Mouse (Mus musculus): ENCODE results near the gene A630001G21Rik. TPM values are rescaled to one million over a fixed set of nuclear protein-coding genes. Genes with fewer than 3 reads are reported as not detected.

The A630001G21Rik gene
- total RNA-seq, 2 experiments from 2014 or later, result 1.5 to 2.4 TPM

DNA sequence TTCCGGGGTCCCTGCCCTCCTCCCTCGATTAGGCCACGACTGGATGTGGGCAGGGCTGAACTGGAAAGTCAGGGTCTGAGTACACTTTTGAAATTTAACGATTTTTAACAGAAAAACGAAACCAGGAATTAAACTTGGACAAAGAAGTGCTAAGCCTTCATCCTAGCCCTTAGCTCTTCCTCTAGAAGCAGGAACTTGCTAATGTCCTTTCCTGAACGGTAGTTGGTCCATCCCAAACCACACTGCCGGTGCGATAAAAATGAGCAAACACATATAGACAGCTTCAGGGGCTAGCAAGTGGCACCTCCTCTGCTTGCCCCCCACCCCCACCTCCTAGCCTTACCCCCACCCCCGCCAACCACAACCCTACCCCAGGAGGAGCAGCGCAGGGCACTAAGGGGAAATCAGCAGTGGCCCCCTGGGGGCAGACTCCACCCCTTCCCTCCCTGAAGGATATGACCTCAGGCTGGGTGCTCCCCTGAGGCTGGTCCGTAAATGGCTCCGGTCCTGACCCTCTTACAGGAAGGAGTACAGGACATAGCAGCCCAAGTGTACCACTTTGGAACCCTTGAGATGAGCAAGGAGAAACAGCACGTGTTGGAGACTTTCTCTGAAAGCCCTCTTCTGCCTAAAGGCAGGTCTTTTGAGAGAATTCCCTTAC, 42.9 kb downstream of the A630001G21Rik start:
- peak; percentile 18 for DNase-seq

DNA sequence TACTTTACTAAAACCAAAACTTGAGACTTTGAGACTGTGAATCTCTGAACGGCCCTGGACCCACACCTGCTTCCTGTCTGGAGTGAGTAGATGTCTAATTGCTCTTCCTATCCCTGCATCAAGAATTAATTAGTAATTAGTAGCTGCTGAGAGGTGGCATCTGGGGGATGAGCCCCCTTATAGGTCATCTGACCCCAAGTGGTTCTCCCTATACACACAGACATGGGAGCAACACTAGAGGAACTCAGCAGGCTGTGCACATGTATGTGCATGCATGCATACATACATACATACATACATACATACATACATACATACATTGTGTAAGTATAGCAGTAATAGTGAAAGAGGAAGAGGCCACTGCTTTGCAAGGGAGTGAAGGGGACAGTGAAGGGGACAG, 43.9 kb downstream of the A630001G21Rik start:
- DNase-seq, result no peak

DNA sequence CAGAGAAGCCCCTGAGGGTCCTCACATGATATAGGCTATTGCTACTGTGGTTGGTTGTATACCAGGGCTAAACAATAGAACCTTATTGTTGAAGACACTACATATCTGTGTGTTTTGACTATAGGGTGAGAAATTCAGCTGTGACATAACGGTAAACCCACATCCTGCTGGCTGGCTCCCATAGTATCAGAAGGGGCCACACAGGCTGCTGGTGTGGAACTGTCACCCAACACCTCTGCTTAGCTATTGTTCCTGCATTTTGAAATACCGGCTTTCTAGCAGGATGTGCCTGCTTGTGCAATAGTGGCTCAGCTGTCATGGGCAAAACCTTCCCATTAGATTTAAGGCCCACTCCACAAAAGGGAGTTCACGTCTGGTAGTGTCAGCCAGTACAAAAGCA, 45.9 kb downstream of the A630001G21Rik start:
- no peak for DNase-seq

DNA sequence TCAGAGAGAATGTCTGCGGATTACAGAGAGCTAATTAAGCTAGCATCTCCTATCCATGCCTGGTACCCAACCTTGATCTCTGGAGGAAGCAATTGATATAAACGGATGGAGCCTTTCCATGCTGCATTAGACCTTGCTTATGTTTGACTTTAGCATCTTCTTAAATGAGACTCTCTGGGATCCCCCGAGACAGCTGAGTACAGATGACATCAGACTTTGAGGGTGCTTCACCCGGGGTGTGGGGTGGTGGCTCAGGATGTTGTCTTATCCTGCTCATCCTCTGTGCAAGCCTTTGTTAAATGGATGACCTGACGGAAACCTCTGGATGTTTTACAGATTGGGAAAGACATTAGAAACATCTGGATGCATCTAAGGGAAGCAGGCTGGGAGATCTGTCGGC, 48.0 kb downstream of the A630001G21Rik start:
- no peak for DNase-seq

DNA sequence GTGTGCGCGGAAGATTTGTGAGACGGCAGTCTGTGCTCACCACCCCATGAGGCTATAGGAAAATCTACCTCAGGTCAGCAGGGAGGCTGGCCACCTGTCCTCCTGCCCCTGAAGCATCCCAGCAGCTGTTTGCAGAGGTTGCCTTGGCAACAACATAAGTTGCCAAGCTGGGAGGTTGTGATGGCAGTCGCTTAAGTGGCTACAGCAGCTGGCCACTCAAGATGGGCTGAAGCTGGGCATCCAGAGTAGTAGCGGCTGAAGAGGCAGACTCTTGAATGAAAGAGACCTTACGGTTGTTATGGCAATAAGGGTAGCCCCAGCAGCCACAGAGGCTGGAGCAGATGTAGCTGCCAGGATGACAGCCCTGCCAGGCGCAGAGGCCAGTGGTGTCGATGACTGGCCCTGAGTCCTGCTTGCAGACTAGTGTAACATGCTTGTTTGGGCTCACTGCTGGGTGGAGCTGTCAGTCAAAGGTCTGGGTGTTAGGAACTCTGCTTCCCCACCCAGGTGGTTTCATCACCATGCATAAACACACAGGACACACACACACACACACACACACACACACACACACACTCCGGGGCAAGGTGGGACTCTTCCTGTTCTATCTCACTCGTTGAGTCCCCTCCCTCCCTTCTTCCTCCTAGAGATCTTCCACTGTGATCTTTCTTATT, 58.1 kb downstream of the A630001G21Rik start:
- no peak for DNase-seq

DNA sequence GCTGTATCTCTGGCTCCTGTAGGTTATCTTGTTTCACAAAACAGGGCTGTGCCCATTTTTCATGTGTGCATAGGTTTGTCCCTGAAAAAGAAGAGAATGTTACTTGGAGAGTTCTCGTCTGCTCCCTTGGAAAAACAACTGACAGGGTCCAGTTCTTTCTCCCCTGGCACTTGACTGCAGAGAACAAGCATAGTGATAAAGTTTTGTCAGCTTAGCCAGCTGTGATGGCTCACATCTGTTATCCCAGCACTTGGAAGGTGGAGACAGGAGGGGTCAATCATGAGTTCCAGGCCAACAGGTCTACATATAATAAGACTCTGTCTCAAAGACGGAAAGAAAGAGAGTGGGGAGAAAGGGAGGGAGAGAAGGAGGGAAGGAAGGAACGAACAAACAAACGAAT, 59.4 kb downstream of the A630001G21Rik start:
- no peak for DNase-seq

DNA sequence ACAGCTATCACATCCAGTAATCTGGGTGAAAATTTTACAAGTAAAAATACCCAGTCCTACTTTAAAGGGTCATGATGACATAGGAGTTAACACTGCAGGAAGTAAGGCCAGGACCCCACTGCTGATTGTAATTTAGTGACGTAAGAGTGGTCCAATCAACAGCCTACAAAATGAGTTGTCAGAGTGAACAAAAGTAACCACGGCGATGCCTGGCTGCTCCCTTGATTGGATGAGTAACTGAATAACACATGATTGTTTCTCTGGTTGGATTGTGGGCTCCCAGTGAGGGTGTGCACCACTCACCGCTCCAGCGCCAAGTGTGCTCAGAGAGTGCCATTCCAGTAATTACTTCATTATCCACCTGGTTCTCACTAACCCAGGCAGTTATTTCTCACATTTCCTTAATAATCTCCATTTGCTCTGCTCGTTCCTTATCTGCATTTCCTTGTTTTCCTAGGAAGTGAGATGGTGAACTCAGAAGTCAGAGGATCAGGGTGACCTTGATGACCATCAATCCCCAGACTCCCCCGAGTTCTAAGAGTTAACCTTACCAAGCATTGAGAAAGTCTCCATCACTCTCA, 61.9 kb downstream of the A630001G21Rik start:
- no peak for DNase-seq

DNA sequence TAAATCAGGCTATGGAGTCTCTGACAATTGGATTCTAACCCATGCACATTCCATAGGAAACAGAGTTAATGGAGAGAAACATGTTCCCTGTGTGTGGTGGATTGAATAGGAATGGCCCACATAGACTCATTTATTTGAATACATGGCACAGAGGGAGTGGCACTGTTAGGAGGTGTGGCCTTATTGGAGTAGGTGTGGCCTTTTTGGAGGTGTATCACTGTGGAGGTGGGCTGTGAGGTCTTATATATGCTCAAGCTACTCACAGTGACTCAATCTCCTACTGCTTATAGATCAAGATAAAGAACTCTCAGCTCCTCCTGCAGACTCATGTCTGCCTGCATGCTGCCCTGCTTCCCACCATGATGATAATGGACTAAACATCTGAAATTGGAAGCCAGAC, 63.9 kb downstream of the A630001G21Rik start:
- DNase-seq, result no peak

DNA sequence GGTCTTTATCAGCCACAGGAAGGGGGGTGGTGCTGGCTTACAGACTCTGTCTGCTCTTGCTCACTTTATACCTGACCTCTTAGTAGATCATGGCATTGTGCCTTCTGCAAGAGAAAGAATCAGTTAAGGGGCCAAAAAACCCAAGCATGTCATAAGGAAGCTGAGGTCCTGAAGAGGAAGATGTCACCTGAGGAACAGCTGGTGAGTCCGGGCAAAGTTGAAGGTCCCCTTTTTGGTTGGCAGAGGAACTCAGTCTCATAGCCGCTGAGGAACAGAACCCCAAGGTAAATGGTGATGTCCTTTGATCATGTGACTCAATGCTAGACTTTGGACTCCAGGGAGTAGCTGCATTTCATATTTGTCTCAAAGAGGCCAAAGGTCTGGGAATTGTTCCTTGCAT, 71.7 kb downstream of the A630001G21Rik start:
- DNase-seq, result no peak

DNA sequence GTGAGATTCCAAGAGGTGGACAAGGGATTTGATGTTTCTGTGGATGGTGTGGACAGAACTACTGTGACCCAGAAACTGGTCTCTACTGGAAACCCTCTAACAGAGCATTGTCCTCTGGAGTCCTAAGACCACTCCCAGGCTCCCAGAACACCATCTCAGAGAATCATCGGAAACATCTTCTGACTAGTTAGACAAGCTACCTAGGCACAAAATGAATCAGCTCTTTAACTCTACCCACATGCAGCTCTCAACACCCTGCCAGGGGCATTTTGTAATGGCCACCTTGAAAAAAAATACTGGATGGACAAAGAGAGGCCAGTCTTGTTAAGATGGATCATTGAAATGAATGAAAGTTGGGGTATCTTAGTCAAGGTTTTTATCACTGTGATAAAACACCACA, 72.9 kb downstream of the A630001G21Rik start:
- DNase-seq, result no peak

DNA sequence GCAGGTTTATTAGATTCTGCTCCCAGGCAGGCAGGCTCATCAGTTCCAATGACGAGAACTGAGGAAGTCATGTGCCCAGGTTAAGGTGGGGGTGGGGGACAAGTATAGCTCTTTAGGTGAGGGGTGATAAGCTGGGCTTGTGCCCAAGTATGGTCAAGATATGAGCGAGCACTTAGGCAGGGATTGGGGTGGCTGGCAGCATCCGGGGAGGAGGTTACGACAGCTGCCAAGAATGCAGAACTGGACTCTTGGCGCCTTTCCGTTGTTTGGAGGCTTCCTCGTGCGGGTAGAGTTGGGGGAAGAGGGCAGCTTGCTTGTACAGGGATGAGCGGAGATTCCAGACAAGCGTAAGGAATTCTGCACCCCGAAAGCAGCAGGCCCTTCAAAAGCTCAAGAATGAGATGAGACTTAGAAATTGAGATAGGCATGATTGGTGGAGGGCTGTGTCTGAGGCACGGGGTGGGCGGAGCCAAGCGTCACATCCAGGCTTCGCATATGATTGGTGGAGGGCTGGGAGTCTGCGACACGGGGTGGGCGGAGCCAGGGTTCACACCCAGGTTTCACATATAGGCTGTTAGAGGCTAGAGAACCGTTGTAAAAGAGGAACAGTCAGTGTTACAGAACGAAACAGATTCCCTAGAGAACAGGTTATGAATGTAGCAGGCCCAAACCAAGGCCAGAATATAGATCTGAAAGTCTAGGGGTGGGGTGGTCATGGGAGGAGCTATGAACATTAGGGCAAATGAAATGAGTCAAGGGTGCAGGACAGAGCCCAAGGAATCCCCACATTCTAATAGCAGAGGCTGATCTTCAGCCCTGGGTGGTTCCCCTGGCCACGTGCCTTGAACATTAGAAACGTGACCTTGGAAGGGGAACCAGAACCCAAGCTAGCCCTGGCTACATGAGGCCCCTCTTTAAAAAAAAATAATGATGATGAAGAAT, 74.9 kb downstream of the A630001G21Rik start:
- peak; percentile 78 for DNase-seq

DNA sequence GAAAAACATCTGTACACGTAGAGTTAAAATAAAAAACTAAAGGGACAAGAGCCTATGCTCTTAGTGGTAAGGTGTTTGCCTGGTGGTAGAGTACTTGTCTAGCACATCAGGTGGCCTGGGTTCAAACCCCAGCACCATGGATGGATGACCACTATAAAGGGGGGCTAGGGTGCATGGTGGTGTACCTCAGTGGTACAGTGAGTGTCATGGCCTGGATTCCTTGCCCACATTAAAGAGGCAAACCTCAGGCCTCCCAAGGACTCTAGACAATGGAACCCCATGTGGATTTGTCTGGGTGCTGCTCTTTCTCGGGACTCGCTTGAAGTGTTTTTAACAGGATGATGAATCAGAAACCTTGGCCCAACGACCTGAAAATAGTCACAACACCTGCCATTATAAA, 75.9 kb downstream of the A630001G21Rik start:
- no peak for DNase-seq

DNA sequence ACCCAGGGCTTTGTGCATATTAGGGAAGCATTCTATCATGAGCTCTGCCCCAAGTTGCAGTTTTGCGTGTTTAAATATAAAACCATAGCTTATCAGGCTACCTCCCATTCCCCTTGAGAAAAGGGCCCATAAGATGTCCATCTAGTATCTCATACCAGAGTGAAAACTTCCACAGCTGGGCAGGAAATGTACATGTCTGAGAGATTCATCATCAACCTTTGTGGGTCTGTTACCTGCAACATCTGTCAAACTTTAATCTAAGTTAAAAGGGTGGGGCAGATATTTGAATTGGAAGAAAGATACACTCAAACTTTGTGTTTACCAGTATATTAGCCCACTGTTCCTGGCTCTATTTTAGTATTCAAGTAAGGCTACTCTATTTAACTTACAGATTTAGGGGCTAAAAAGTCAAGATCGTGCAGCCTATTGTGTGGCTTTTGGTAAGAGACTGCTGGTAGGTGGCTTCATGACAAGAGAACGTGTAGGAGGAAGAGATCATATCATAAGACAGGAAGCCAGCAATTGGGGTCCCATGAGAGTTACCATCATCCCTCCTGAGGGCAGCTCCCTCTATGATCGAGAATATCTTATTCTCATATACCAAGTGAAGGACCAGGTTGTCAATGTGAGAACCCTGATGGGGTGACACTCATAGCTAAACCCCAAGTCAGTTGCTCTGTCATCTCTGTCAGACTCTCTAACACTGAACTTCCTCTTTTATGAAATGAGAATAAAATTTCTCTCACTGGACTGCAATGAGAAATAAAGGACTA, 80.5 kb downstream of the A630001G21Rik start:
- no peak for DNase-seq

DNA sequence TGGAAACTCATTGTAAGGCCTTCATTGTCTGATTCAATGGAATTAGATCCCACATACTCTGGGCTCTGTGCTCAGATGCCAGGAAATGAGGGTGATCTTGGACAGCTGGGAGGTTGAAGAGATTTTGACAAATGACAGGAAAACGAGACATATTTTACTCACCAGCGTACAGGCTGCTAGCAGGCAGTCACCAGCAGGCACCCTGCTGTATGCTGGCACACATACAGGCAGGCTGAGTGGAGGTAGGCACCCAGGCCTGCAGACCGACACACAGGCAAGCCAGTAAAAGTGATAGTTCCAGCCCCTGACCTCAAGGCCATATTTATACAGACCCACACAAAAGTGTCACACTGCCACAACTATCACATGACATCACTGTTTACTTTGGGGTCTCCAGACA, 82.8 kb downstream of the A630001G21Rik start:
- DNase-seq, result no peak

DNA sequence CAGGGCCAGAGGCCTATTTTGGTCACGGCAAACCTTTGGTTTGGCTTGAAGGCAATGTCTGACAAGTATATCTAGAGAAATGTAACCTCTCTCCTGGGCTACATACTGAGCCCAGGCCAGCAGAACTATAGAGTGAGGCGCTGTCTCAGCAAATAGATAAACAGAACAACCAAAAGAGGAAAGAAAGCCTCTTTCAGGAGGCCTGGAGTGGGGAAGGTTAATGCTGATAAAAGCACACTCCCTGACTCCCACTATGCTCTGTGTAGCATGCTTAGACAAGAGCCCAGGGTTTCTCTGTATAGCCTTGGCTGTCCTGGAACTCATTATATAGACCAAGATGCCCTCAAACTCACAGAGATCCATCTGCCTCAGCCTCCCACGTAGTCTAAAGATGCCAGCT, 85.2 kb downstream of the A630001G21Rik start:
- DNase-seq, result no peak

DNA sequence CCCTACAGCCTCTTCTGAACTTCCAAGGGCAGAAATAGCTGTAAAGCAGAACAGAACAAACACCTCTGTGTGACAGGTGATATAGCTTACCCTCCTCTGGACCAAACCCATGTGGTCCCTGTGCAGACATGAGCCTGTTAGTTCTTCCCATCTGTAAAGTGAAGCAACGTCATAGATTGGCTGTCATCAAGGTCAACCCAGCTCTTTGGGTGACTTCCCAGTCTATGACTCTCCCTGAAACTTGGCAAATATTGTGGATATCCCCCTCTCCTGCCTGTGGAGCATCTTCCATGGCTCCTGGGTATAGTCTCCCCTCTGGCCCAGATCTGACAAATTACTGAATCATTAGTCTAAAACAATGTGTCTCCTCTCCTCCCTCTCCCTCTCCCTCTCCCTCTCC, 86.2 kb downstream of the A630001G21Rik start:
- peak; percentile 60 for DNase-seq

DNA sequence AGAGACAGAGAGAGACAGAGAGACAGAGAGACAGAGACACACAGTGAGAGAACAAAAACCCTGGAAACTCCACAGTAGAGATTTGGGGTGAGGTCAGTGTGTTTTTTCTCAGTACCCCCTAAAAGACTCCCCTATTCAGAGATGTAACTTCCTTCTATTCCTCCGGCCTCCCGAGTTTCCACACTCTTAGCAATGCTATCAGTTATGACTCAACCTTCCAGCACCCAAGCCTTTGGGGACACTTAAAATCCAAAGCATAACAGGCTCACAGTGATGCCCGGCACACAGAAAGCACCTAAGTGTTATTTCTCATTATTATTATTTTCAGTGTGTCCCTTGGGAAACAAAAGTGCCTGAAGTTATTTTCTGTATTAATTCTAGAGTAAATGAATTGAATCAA, 87.9 kb downstream of the A630001G21Rik start:
- DNase-seq, result no peak

DNA sequence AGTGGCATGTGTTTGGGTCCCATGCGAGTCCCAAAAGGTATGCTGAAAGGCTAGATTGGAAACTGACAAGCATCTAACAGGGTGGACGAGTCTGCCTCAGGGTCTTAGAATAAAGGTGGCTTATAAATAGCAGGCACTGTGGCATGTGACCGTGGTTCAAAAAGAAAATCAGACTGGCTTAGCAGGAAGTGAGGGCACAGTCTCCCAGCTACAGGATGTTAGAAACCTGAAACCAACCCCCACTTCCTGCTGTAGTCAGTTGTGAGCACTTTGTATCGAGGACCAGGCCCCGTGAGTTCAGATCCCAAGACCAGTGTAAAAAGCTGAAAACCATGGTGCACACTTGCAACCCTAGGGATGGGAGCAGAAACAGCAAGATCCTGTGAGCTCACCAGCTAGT, 91.1 kb downstream of the A630001G21Rik start:
- DNase-seq, result no peak

DNA sequence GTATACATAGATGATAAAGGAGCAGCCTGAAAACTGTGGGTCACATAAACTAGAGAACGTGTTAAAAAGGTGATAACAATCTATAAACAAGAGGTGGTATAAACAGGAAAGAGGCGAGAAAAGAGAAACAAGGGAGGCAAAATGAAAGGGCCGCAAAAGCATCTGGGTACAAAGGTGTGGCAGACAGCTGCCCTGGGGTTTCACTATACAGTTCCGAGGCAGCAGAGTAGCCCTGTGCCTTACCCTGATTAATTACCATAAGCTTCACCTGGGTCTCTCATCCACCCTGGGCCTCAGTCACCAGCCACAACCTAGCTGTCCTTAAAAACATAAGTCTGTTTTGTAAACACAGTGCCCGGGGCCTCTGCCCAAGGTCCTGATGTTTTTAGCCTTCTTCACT, 91.8 kb downstream of the A630001G21Rik start:
- DNase-seq, result no peak

DNA sequence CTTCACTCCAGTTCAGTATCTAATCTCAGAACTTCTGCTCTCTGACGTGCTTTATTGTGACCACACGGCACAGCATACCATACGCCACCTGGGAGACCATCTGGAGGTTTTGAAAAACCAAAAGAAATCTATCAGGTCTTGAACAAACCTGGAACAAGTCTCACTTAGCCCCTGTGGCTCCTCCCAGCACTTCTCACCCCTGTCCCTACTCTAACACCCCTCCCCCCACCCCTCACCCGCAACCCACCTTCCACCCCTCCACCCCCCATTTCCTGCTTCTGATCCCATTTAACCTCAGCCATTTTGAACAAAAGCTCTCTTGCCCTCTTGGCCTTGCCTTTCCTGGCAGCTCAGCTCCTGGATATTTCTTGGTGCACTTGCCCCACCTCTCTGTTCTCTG, 98.2 kb downstream of the A630001G21Rik start:
- DNase-seq, result no peak

All from adrenal gland, postnatal 10 days (tissue).